Mouse (Mus musculus) liver, embryonic 15.5 days (tissue): ENCODE results near the gene Nucb2. TPM values are rescaled to one million over a fixed set of nuclear protein-coding genes. Genes with fewer than 3 reads are reported as not detected.
A peak's percentile ranks its signal among the peaks of the same experiment; 100 is the strongest.

Experiments
- ATAC-seq: fragments of 200-750 bp; cut with Nextera tagmentation; 2 replicates; pipeline ENCODE4 v1.8.0; 2017; ENCODE audit warnings: moderate number of reproducible peaks, mild to moderate bottlenecking, moderate library complexity; ENCODE audit not compliant: insufficient read depth
- H3K27ac ChIP-seq: fragments of 300-500 bp; sonication (generic); replicated peaks from 2 replicates; pipeline ENCODE4 v1.5.1; 2015; ENCODE audit warnings: mild to moderate bottlenecking, inconsistent platforms
- H3K27me3 ChIP-seq: fragments of 300-500 bp; sonication (generic); 2 replicates; pipeline ENCODE4 v1.6.1; 2015; ENCODE audit warnings: mild to moderate bottlenecking, inconsistent platforms
- H3K36me3 ChIP-seq: fragments of 300-500 bp; sonication (generic); replicated peaks from 2 replicates; pipeline ENCODE4 v1.6.1; 2015; ENCODE audit warnings: moderate library complexity, mild to moderate bottlenecking, inconsistent platforms
- H3K4me1 ChIP-seq: fragments of 300-500 bp; sonication (generic); replicated peaks from 2 replicates; pipeline ENCODE4 v1.6.1; 2015; ENCODE audit warnings: inconsistent platforms
- H3K4me2 ChIP-seq: fragments of 300-500 bp; sonication (generic); 2 replicates; pipeline ENCODE4 v1.6.1; 2015; ENCODE audit warnings: moderate library complexity, mild to moderate bottlenecking, inconsistent platforms
- H3K4me3 ChIP-seq: fragments of 300-500 bp; sonication (generic); replicated peaks from 2 replicates; pipeline ENCODE4 v1.5.1; 2015; ENCODE audit warnings: mild to moderate bottlenecking, inconsistent platforms
- H3K9ac ChIP-seq: fragments of 300-500 bp; sonication (generic); 2 replicates; pipeline ENCODE4 v1.6.1; 2015; ENCODE audit warnings: moderate library complexity, mild to moderate bottlenecking, inconsistent platforms
- H3K9me3 ChIP-seq: fragments of 300-500 bp; sonication (generic); replicated peaks from 2 replicates; pipeline ENCODE4 v1.6.1; 2016; ENCODE audit warnings: inconsistent platforms
- WGBS: fragments of 180-500 bp; shearing (Covaris S2); methylation state at CpG from one replicate; pipeline ENCODE4 v1.1.7; 2015; ENCODE audit warnings: mixed read lengths; ENCODE audit not compliant: insufficient replicate concordance; 5-methylcytosine and 5-hydroxymethylcytosine counted together
- polyA plus RNA-seq: library from polyadenylated mRNA; unstranded; fragments of >200 nt; fragmentation: Nextera tagmentation; extraction: Ambion mirVana; gene quantifications from 2 replicates; pipeline ENCODE4 v1.2.1, GENCODE M21; 2015

Nucb2 gene
- polyA plus RNA-seq, 1 experiment from 2014 or later, result 3.0 TPM

- Histone ChIP-seq H3K9me3 (no peaks in the 10 kb centered on the region), H3K4me2 (no peak overlapping the region), H3K4me1 (no peaks in the 10 kb centered on the region), H3K27ac (no peak overlapping the region), H3K4me3 (no peak overlapping the region), H3K9ac (no peak overlapping the region), H3K36me3 (no peaks in the 10 kb centered on the region), H3K27me3 (no peaks in the 10 kb centered on the region)
- WGBS, result 48% methylated on average over 4 of the region's 4 CpGs
- no peak for ATAC-seq
Observed at GRCm38 (mm10) chr7:116491113-116491512, 13.1 kb upstream of the Nucb2 start.

- Histone ChIP-seq H3K4me1 (no peaks in the 10 kb centered on the region), H3K27ac (no peak overlapping the region), H3K9me3 (no peaks in the 10 kb centered on the region), H3K27me3 (no peaks in the 10 kb centered on the region), H3K9ac (no peak overlapping the region), H3K4me3 (no peak overlapping the region), H3K36me3 (no peaks in the 10 kb centered on the region), H3K4me2 (no peak overlapping the region)
- ATAC-seq, result no peak
- whole genome bisulfite sequencing, result 34% methylated on average over 7 of the region's 7 CpGs
Observed at GRCm38 (mm10) chr7:116493267-116494003, 10.7 kb upstream of the Nucb2 start.

- Histone ChIP-seq H3K27me3 (no peaks in the 10 kb centered on the region), H3K4me2 (no peak overlapping the region), H3K27ac (peak overlapping the region; percentile 41; the same call in 1 of the 2 replicates), H3K36me3 (no peaks in the 10 kb centered on the region), H3K4me3 (no peak overlapping the region), H3K9me3 (no peaks in the 10 kb centered on the region), H3K4me1 (no peaks in the 10 kb centered on the region), H3K9ac (no peak overlapping the region)
- WGBS, result 21% methylated on average over 5 of the region's 5 CpGs
- ATAC-seq, result peak; percentile 40; the same call in 1 of the 2 replicates
Observed at GRCm38 (mm10) chr7:116494618-116495017, 9.6 kb upstream of the Nucb2 start.

- no peak overlapping the region for H3K4me2 ChIP-seq
- H3K27me3 ChIP-seq, result no peaks in the 10 kb centered on the region
- no peak overlapping the region for H3K4me3 ChIP-seq
- no peaks in the 10 kb centered on the region for H3K36me3 ChIP-seq
- no peaks in the 10 kb centered on the region for H3K9me3 ChIP-seq
- H3K27ac ChIP-seq, result no peak overlapping the region
- no peak overlapping the region for H3K9ac ChIP-seq
- 59% methylated on average over 4 of the region's 4 CpGs for WGBS
- no peaks in the 10 kb centered on the region for H3K4me1 ChIP-seq
- ATAC-seq, result no peak
Observed at GRCm38 (mm10) chr7:116496760-116497159, 7.4 kb upstream of the Nucb2 start.

- WGBS, result 2% methylated on average over 6 of the region's 6 CpGs
- ATAC-seq, result no peak
- Histone ChIP-seq H3K4me1 (peaks cover 14% of the 10 kb centered on the region), H3K4me3 (peak overlapping the region; percentile 58), H3K27me3 (peaks cover 15% of the 10 kb centered on the region; the same call in 1 of the 2 replicates), H3K4me2 (peak overlapping the region; percentile 80), H3K36me3 (no peaks in the 10 kb centered on the region), H3K9me3 (no peaks in the 10 kb centered on the region), H3K27ac (no peak overlapping the region), H3K9ac (peak overlapping the region; percentile 40; the same call in 1 of the 2 replicates)
Observed at GRCm38 (mm10) chr7:116504818-116505170, 625 bp downstream of the Nucb2 start.

GRCm38 (mm10) chr7:116514030-116514429, 9.9 kb downstream of the Nucb2 start:
- 62% methylated on average over 5 of the region's 5 CpGs for WGBS
- no peak overlapping the region for H3K4me3 ChIP-seq
- no peaks in the 10 kb centered on the region for H3K9me3 ChIP-seq
- H3K27ac ChIP-seq, result no peak overlapping the region
- no peaks in the 10 kb centered on the region for H3K4me1 ChIP-seq
- no peak overlapping the region for H3K9ac ChIP-seq
- no peaks in the 10 kb centered on the region for H3K27me3 ChIP-seq
- H3K36me3 ChIP-seq, result no peaks in the 10 kb centered on the region
- ATAC-seq, result no peak
- H3K4me2 ChIP-seq, result no peak overlapping the region

- no peak overlapping the region for H3K4me2 ChIP-seq
- no peaks in the 10 kb centered on the region for H3K9me3 ChIP-seq
- no peaks in the 10 kb centered on the region for H3K36me3 ChIP-seq
- WGBS, result 64% methylated on average over 9 of the region's 9 CpGs
- H3K4me3 ChIP-seq, result no peak overlapping the region
- no peaks in the 10 kb centered on the region for H3K27me3 ChIP-seq
- no peaks in the 10 kb centered on the region for H3K4me1 ChIP-seq
- H3K9ac ChIP-seq, result no peak overlapping the region
- no peak overlapping the region for H3K27ac ChIP-seq
- ATAC-seq, result no peak
Observed at GRCm38 (mm10) chr7:116514546-116514945, 10.4 kb downstream of the Nucb2 start.

- Histone ChIP-seq H3K4me2 (no peak overlapping the region), H3K36me3 (no peaks in the 10 kb centered on the region), H3K27me3 (no peaks in the 10 kb centered on the region), H3K27ac (no peak overlapping the region), H3K4me3 (no peak overlapping the region), H3K9me3 (no peaks in the 10 kb centered on the region), H3K9ac (no peak overlapping the region), H3K4me1 (no peaks in the 10 kb centered on the region)
- WGBS, result 69% methylated on average over 7 of the region's 7 CpGs
- ATAC-seq, result no peak
Observed at GRCm38 (mm10) chr7:116515059-116515458, 10.9 kb downstream of the Nucb2 start.

GRCm38 (mm10) chr7:116515514-116516135, 11.5 kb downstream of the Nucb2 start:
- Histone ChIP-seq H3K27me3 (no peaks in the 10 kb centered on the region), H3K36me3 (no peaks in the 10 kb centered on the region), H3K4me1 (no peaks in the 10 kb centered on the region), H3K9me3 (no peaks in the 10 kb centered on the region), H3K9ac (no peak overlapping the region), H3K4me2 (no peak overlapping the region), H3K4me3 (no peak overlapping the region), H3K27ac (0 out of 2 replicates have a peak overlapping the region, but pooled peaks have one; percentile 29)
- ATAC-seq, result no peak
- WGBS, result 60% methylated on average over 13 of the region's 13 CpGs

- Histone ChIP-seq H3K9me3 (no peaks in the 10 kb centered on the region), H3K9ac (no peak overlapping the region), H3K4me1 (no peaks in the 10 kb centered on the region), H3K27me3 (no peaks in the 10 kb centered on the region), H3K4me2 (no peak overlapping the region), H3K27ac (no peak overlapping the region), H3K36me3 (no peaks in the 10 kb centered on the region), H3K4me3 (no peak overlapping the region)
- WGBS, result 58% methylated on average over 5 of the region's 5 CpGs
- ATAC-seq, result no peak
Observed at GRCm38 (mm10) chr7:116517240-116517639, 13.1 kb downstream of the Nucb2 start.

- ATAC-seq, result no peak
- 58% methylated on average over 5 of the region's 5 CpGs for WGBS
- Histone ChIP-seq H3K27me3 (no peaks in the 10 kb centered on the region), H3K4me2 (no peak overlapping the region), H3K9me3 (no peaks in the 10 kb centered on the region), H3K9ac (no peak overlapping the region), H3K4me1 (no peaks in the 10 kb centered on the region), H3K4me3 (no peak overlapping the region), H3K27ac (no peak overlapping the region), H3K36me3 (no peaks in the 10 kb centered on the region)
Observed at GRCm38 (mm10) chr7:116518155-116518554, 14.0 kb downstream of the Nucb2 start.
